Mouse (Mus musculus) layer of hippocampus, adult 9-11 months (tissue): ENCODE data around the gene Pou2af1.

Source experiments
- DNase-seq: peaks from one replicate; pipeline ENCODE4 v3.0.0; 2022

Gene Pou2af1

DNA sequence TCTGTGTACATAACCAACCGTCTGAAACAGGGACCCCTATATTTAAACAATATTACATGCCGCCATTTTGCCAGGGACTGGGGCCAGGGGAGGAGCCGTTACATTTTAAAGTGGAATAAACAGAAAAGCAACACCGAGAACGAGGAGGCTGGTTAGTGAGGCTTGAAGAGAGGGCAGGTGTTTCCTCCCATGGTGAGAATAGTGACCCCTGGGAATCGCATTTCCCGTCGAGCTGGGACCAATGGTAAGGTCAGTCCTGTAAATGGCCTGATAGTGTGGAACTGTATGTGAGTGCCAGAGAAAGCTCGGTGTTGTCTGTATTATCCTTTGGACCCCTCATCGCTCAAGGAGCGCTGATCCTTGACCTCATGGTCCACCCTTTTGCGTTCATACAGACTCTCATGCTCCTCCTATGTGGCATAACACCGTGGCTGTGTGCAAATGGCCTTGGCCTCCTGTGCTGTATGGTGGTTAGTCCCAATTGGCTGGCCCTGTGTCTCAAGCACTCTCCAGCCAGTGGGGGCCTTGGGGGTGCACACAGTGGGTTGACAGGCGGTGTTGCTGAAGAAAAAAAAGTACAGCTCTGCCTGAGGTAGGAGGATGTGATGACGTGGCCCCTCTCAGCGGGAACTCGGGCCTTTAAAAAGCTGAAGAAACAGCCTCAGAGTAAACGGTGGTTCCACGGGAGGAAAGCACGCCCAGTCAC, at the start of gene Pou2af1:
Gene Pou2af1 (plus strand): TSS at position 686 of the 706 bp plus-strand sequence.
- no peak for DNase-seq

DNA sequence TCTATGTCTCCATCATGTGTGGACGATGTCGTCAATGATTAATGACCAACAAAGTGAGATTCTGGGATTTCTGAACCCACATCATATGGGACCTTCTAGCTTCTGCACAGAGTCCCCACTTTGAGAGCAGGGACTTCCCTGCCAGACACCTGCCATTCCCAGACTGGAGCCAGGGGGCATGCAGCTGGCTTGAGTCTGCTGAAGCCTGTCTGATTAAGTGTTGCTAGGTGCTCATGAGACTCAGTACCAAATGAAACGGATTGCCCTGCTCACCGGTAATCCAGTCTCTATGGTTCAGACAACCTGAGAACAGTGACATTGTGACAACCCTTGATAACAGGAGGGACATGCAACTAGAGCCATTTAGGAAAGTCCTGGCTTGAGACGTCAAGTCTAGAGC, 49.5 kb upstream of the Pou2af1 start:
- no peak for DNase-seq

DNA sequence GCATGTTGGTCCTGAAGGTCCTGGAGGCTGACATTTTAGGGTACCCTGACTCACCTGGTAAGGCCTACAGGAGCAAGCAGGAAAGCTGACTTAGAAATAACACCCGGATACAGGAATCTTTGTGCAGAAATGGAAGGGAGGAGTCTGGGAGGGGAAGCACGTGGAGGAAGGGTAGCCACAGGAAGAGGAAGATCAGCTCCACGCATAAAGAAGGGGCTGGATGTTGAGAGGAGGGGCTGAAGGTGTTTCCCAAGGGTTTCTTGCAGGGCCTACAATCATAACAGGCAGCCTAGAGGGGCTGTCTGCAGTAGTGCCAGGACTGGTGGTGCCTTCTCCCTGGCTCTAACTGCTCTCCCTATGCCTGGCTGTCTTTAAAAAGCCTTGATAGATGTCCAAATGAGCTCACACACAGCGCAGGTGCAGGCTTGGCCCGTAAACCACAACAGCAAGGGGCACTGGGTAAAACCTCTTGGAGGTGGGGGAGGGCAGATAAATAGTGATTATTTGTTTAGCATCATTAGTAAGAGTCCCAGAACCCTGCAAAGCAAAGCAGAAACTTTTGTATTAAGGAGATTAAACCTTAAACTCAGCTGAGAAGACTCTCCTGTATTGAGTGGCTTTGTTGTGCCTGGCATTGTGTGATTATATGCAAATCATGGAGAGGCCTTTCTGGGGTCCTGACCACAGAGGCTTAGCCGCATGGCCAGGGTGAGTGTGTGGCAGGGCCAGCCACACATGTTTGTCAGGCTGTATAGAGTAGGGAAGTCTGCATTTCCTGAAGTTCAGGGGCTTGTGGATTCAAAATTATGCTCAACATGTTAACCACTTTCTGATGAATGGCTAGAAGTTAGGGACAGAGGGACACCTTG, 48.0 kb upstream of the Pou2af1 start, which contains the start of gene Gm32742:
Gene Gm32742 (minus strand): TSS at position 206 of the 869 bp plus-strand sequence.
- DNase-seq, result no peak

DNA sequence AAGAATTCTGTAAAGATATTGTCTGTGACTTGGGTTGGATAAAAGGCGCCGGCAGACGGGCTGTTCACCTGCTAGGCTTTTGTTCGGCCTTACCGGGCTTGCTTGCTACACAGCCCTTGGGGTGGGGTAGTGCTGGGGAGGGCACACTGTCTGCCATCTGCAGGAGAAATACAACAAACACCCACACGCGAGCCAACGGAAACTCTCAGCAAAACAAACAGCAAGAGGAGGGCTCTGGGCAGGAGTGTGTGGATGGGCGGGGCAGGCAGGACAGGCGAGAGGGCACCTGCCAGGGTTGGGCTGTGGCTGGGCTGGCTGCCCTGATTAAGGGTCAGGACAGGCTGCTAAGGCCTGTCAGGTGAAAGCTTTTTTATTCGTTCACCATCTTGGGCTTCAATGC, 45.6 kb upstream of the Pou2af1 start:
- DNase-seq, result no peak

DNA sequence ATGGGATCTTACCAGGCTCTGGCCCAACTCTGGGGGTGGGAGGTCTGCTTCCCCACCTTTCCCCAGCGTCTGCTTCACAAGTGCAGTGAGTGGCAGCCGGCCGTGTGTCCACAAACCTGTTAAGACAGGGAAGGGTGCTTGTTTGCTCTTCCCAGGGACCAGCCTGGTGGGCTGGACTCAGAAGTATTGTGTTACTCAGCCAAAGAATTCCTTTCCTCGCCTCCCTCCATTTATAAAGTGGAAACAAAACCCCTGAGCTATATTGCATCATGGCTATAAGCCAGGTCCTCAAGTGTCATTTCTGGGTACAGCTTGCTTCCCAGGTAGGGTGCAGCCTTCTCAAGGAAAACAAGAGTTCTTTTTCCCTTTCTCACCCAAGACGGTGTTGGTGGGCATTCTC, 44.8 kb upstream of the Pou2af1 start:
- DNase-seq, result no peak

DNA sequence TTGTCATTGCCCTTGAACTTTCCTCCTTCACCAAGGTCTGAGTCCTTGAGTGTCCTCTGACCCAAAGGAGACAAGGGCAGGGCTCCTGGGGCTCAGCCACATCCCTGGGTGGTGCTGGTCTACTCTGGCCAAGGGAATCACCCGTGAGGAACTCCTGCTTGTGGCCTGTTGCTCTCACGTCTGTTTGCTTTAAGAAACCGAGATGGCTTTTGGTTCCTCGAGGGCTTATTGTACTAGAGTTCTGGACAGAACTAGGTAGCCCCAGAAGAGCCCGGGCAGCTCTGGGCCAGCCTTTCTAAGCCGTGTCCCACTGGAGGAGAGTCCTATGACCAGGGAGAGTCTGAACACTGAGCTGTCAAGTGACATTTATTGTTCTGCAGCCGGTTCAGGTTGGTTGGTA, 44.4 kb upstream of the Pou2af1 start:
- DNase-seq, result no peak

DNA sequence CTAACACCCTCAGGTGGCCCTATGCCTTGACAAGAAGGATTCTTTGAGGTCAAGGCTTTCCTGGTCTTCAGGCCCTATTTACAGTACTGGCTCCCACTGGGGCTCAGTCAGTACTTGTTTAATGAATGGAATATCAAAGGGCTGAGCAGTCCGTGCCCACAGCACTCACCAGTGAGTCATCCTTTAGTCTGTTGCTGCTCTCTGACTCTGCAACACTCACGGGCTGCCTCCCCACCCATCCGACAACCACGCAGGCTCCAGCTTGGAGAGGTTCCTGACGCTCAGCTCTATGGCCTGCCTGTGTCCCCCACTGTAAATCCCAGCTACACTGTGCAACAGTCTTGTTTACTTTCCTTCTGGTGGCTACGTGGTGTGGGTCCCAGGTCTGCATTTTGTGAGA, 43.2 kb upstream of the Pou2af1 start:
- no peak for DNase-seq

DNA sequence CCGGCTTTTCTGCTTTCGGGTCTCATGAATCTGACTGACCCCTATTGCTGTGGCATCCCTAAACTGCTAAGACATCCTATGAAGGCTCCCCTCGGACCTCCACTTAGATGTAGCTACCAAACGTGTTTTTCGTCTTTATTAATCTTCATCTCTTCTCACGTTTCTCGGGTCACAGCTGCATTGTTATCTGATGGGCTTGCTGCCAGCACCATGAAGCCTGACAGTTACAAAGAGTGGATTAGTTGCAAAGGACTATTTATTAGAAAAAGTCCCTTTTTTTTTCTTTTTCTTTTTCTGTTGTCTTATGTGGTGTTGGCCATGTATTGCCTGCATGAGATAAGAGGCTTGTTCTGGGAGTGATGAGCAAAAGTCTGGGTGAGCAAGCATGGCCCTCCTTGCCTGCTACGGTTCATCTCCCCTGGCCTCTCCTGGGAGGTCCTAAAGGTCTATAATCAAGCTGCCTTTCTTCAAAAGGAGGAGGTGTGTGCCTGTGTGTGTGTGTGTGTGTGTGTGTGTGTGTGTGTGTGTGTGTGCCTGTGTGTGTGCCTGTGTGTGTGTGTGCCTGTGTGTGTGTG, 38.5 kb upstream of the Pou2af1 start:
- DNase-seq, result no peak

DNA sequence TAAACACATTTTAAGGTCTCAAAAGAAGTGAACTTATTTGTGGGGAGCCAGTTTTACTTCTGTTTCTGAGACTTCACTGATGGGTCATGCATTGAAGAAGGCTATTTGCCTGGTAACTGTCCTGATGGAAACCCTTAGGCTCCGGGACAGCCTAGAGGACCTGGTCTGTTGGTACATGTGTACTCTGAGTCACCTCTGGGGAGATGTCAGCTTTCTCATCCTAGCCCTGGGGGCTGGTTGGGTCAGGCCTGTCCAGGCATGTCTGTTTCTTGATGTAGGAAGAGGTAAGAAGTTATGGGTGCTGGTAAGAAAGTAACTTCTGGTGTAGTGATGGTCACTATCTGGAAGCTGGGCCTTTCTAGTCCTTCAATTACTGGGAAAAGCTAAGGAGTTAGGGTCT, 37.8 kb upstream of the Pou2af1 start:
- DNase-seq, result no peak

DNA sequence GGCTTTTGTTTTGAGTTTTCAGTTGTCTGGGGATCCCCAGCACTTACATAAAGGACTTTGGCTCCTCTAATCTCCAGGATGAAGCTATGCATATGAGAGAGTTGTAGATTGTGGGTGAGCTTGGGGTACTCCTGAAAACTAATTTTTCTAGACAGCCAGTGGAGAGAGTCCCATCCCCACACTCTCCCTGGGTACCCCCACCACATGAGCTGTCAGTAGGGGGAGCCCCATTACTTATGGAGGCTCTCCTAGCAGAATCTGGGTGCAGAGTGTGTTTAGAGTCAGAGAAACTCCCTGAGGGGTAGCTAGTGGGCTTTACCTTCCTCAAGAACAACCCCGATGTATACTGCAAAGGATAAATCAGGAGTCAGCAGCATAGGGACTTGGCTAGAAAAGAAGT, 35.2 kb upstream of the Pou2af1 start:
- DNase-seq, result no peak

DNA sequence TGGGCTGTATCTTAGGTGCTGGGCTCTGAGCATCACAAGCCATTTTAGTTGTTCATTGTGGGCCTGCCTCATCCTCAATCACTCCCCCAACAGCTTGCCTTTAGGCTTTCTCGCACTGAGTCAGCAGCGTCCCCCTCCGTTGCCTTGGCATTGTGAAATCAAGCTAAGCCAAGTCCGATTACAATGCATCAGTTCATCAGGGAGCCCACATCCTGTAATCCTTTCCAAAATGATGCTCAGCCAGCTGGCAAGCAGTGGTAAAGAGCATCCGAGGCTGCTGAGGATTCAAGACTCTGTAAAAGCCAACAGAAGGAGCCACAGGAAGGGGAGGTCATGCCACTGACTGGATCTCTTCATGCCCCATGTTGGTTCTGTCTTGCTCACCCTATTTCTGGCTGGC, 32.9 kb upstream of the Pou2af1 start:
- peak; percentile 88 for DNase-seq

DNA sequence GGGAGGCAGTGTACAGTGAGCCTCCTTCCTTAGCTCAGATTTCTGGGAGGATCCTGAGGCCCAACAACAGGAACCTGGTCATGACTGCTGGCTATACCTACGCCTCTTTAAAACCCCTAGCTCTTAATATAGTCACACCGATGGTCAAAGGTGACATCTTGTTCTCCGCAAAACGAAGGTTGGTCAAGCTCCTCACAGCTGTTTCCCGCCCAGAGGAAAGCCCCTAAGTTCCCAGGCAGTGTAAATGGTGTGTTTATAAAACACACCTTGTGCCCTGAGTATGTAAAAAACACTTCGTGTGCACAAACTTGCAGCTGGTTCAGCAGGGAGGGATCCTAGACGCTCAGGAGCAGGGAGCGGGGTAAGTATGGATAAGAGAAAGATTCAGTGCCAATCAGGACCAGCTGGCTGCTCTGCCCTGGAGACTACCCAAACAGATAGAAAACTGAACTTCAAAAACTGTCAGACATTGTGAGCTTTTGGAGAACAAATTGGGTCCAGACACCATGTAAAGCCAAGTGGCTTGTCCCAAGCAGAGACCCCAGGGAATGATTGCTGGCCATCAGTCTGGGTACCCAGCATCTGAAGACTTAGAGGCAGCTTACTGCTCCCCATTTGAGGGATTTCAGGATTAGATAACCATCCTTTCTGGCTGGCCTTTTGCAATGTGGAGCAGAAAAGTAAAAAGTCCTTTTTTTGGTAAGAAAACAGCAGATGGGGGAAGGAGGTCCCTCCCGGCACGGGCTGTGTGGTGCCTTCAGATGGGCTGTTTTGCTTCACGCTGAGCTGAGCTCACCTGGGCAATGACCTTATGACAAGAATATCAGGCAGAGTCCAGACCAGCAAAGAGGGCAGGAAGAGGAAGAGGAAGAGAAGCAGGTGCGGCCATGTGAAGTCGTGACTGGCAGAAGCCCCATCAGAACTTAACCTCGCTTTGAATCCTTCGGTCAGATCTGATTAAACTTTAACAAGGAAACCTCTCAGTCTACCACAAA, 30.5 kb upstream of the Pou2af1 start:
- DNase-seq, result no peak

DNA sequence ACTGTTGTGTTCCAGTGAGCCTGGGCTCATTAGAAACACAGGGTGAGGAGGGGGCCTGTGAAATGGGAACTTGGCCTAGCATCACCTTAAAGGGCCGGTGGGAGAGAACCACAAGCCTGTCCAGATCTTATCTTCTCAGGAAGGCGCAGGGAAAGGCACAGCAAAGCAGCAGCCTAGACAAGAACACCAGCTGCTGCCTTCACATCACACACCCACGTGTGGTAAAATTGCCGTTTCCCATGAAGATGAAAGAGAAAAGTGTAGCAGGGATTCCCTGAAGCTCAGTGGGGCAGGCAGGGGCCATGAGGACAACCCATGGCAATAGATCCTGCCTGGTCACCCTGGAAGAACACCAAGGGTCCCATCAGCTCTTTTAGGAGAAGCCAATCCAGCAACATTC, 28.1 kb upstream of the Pou2af1 start:
- peak; percentile 35 for DNase-seq

DNA sequence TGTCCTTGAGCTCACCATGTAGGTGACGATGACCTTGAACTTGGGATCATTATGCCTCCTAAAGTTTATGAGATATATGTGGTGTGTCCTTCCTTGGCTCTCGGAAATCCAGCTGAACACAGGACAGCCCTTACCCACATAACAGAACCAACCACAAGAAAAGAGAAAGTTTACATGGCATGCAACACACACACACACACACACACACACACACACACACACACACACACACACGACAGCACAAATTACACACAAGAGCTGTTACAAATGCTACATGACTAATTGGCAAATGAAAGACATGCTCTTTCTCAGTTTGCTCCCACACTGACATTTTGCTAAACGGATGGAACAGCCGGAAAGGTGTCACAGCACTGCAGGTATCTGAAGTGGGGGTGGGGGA, 27.6 kb upstream of the Pou2af1 start:
- DNase-seq, result no peak

DNA sequence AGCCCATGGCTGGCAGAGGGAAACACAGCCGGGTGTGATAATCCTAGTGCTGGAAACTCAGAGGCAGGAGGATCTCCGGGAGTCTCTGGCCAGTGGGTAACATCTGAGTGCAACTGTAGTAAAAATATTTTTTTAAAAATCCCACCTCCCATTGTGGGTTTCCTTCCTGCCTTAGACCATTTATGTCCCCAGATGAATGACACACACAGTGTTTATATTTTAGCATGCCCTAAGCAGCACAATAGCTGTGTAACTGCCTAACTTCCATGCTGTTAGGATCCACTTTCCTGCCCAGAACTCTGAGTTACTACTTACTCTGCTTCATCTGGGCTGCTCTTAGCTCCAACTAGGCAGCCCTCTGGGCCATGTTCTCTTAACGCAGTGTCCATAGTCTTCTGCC, 22.9 kb upstream of the Pou2af1 start:
- DNase-seq, result no peak

DNA sequence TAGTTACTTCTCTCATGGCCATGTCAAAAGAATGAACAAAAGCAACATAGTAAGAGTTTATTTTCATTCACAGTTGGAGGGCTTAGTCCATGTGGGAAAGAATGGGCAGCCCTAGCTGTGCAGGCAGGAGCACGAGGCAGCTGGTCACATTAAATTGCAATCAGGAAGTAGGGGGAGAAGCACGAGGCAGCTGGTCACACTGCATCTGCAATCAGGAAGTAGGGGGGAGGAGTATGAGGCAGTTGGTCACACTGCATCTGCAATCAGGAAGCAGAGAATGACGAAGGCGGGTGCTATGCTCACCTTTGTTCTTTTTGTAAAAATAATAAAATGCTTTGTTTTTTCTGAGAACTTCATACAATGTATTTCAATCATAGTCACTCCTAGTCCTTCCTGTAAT, 18.7 kb upstream of the Pou2af1 start:
- no peak for DNase-seq

DNA sequence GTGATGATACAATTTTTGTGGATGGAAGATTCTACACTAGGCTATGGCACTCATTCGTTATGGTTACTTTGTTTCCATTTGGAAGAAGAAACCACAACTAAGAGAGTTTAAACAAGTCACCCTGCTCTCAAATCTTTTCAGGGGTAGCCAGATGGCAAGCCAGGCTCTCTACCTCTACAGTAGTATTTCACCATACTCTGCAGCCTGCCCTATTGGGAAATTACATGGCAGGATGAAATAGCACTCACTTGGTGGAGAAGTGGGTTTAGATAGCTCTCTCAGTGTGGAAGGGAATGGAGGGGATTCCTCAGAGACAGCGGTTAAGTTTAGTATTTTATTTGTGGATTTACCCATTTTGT, 4.6 kb upstream of the Pou2af1 start:
- no peak for DNase-seq

DNA sequence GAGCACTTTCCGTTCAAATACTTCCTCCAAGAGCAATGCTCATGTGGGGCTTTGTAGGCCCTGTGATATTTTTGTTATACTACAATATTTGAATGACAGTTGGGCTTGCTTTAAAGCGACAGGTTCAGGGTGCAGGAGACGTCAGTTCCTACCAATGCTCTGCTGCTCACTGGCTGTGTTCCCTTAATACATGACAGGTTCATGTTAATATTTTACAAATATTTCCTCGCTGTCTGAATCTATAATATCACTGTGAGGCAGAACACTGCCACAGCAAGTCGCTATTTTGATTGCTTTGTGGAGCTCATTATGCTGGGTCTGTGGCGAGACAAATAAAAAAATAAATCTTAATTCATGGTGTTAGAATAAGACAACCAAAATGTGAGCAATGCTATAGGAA, 2.3 kb upstream of the Pou2af1 start:
- no peak for DNase-seq

DNA sequence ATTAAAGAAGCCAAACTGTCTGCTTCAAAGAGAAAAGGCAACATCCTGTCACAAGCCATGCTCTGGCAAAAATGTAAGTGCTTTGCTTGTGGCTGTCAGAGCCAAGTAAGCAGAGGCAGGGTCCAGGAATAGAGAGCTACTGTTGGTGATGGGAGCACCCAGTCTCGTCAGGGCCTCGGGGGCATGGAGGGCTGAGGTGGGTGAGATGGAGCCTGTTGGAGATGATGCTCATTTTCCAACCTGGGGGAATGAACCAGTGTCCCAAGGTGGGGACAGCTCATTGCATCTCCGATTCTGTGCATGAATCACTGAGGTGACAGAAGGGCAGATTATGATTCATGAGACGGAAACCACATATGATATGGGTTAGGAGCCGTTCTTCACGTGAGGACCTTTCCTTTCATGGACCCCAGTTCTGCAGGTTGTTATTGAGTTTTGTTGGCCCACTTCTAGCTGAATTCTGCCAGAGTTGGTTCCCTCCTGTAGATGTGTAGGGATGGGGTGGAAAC, 275 bp downstream of the Pou2af1 start:
- DNase-seq, result no peak

DNA sequence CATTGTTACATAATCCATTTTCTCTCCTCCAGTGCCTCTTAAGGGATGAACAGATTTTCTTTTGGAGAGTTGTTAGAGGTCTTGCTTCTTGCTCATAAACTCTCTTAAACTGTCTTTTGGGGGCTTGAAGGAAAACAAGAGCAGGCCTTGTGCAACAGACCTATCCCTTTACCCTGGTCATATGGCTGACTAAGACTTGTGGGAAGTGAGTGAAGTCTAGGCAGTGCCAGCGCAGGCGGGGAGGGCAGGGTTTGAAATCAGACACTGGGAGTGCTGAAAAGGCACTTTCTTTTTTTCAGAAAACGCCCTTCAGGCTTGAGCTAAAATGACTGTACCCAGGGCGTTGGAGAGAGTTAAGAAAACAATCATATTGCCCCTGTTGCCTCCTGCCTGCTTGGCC, 1.8 kb downstream of the Pou2af1 start:
- DNase-seq, result no peak

DNA sequence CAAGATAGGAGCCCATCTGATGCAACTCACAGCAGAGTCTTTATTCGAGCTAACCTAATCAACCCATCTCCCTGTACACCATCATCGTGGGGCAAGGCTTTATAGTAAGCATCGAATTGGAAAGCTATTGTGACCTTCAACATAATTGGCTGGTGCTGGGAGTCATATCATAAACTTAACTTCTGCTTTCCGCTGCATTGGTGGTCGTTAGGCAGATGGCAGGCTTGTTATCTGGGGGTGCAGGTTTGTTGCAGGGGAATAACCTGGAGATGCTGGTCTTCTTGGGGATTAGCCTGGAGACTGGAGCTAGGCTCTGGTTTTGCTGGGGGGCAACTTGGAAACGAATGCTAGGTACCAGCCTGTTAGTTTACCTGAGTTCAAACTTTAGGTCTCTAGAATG, 2.4 kb downstream of the Pou2af1 start:
- DNase-seq, result no peak

DNA sequence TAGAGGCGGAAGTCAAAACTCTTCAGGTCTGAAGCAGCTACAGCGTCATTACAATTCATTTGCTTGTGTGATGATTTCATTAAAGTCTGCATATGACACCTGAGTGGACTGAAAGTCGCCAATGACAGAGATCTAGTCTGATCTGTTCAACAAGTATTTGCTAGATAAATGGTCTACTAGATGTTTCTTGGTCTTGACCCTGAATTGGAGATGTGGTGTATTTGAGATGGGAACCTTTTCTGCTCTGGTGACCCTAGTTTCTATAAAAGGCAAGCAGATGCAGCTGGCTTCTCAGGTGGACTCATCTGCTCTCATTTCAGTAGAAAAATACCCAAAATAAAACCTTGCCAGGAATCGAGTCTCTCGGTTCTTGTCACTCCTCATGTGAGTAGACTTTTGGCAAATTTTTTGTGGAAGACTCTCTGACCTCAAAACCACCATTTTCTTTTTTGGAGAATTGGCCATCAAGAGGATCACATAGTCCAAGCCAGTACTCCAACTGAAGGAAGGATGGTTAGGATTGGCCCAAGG, 12.2 kb downstream of the Pou2af1 start:
- DNase-seq, result no peak
